Mouse (Mus musculus): ENCODE data around the gene Mboat1. TPM values are rescaled to one million over a fixed set of nuclear protein-coding genes. Genes with fewer than 3 reads are reported as not detected.
A peak's percentile ranks its signal among the peaks of the same experiment; 100 is the strongest.

Mboat1 gene
- polyA plus RNA-seq, 1 experiment from 2014 or later = 6.8 TPM

DNA sequence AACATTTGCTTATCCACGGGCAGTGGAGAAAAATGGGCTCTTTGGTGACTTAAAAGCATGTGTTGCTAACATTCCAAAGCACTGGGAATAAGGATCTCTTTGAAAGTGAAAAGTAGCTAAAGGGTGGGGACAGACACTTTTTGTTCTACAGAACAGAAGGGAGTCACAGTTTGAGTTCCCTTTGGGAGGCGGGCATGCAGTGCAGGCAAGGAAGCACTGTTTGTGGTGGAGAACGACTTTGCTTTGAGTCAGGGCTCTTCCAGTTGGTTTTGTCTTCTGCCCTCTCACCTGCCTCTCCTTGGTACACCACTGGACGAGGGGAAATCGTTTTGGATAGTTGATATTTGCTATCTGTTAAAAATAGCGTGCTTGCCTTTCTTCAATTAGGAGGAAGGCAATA lies 49.7 kb downstream of the Mboat1 start:
- Histone ChIP-seq H3K4me1 (replicated peaks) (peaks cover 19% of the 10 kb centered on the region), H3K4me3 (replicated peaks) (no peak overlapping the region), H3K36me3 (no peaks in the 10 kb centered on the region), H3K9me3 (no peaks in the 10 kb centered on the region), H3K27me3 (no peaks in the 10 kb centered on the region), H3K4me2 (no peak overlapping the region), H3K9ac (replicated peaks) (no peak overlapping the region), H3K27ac (peak overlapping the region; percentile 50)
- no peak for ATAC-seq (ENCODE audit: insufficient number of reproducible peaks, insufficient read depth, low FRiP score, low TSS enrichment, low read depth)
- 46% methylated on average over 6 of the region's 6 CpGs for WGBS

DNA sequence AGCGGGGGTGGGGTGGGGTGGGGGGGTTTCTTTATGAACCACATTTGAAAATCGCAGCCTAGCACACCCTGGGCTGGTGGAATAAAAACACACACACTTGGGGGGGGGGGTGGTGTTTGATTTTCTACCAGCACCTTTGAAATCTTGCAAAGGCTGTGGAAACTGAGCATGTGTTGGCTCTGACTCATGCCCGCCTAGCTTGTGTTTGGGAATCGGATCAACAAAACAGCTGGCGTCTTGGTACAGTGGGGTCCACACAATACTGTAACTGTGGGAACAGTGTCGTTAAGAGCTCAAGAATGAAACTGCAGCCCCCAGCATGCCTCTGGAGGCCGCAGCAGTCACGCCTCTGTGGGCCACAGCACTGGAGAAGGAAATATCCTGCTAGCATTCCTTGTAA lies 50.2 kb downstream of the Mboat1 start:
- Histone ChIP-seq H3K4me2 (no peak overlapping the region), H3K9me3 (no peaks in the 10 kb centered on the region), H3K4me1 (replicated peaks) (peaks cover 19% of the 10 kb centered on the region), H3K27me3 (no peaks in the 10 kb centered on the region), H3K9ac (replicated peaks) (no peak overlapping the region), H3K27ac (peak overlapping the region; percentile 50), H3K36me3 (no peaks in the 10 kb centered on the region), H3K4me3 (replicated peaks) (no peak overlapping the region)
- WGBS = 47% methylated on average over 8 of the region's 8 CpGs
- peak; percentile 76; the same call in 1 of the 2 replicates for ATAC-seq (ENCODE audit: insufficient number of reproducible peaks, insufficient read depth, low FRiP score, low TSS enrichment, low read depth)

DNA sequence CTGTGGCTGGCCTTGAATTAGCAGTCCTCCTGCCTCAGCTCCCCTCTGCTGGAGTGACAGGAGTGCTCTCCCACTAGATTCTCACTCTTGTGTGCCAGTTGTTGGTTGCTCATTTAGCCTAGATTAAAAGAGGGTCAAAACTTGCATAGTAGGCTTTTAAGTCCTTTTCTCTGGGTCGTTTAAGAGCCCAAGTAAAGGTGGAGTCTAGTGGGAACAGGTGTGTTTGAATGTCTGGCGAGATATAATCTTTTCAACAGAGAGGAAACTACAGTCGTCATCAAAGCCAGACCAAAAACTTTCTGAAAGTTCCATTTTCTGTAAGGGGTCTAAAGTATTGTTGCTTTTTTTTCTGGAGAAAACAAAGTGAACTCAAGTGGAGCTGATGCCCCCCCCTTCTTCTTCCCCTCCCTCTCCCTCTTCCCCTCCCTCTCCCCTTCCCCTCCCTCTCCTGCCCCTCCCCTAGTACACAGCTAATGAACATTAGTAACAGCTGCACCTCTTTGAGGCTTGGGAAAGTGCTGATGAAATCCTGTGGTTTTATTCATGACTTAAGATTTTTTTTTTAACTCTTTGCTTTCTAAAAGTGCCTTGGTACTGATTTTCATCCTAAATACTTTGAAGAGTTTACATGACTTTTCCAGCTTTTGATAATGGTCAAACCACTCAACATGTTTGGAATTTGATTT lies 55.9 kb downstream of the Mboat1 start:
- H3K4me3 ChIP-seq (replicated peaks) = no peak overlapping the region
- no peaks in the 10 kb centered on the region for H3K36me3 ChIP-seq
- no peak overlapping the region for H3K27ac ChIP-seq
- no peaks in the 10 kb centered on the region for H3K9me3 ChIP-seq
- peaks cover 4% of the 10 kb centered on the region for H3K4me1 ChIP-seq (replicated peaks)
- H3K4me2 ChIP-seq = no peak overlapping the region
- no peak overlapping the region for H3K9ac ChIP-seq (replicated peaks)
- 27% methylated on average over 3 of the region's 3 CpGs for WGBS
- no peak for ATAC-seq (ENCODE audit: insufficient number of reproducible peaks, insufficient read depth, low FRiP score, low TSS enrichment, low read depth)
- no peaks in the 10 kb centered on the region for H3K27me3 ChIP-seq

DNA sequence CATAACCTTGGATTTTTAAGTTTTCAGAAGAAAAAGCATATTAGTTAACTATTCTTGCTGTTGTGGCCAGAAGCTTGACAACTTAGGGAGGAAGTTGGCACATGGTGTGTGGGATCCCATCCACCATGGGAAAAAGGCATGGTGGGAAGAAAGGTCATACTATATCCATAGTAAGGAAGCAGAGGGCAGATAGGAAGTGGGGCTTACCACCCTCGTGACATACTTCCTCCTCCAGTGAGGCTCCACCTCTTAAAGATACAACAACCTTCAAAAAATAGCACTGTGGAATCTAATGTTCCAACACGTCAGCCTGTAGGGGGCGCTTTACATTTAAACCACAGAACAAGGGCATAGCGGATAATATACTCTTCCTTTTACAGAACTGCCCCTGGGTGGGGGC lies 57.1 kb downstream of the Mboat1 start:
- 69% methylated on average over 4 of the region's 4 CpGs for WGBS
- H3K27ac ChIP-seq = no peak overlapping the region
- ATAC-seq (ENCODE audit: insufficient number of reproducible peaks, insufficient read depth, low FRiP score, low TSS enrichment, low read depth) = no peak

DNA sequence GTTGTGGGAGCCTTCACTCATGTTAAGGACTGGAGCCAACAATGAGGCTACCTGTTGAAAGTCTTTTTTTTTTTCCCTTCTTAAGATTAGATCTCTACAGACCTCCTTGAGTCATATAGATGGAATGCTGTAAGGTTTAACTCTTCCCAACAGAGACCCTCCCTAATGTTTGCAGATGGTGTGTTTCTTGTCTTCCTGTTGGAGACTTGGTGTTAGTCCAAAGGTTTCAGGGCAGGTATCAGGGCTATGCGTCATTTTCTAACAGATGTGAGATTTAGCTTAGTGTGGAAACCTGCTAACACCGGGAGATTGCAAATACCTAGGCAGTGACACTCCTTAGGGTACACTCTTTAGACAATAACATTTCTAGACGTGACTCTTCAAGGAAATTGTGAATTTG lies 58.5 kb downstream of the Mboat1 start:
- Histone ChIP-seq H3K36me3 (no peaks in the 10 kb centered on the region), H3K27me3 (no peaks in the 10 kb centered on the region), H3K4me3 (replicated peaks) (no peak overlapping the region), H3K9ac (replicated peaks) (no peak overlapping the region), H3K4me1 (replicated peaks) (peaks cover 4% of the 10 kb centered on the region), H3K9me3 (no peaks in the 10 kb centered on the region), H3K27ac (no peak overlapping the region), H3K4me2 (no peak overlapping the region)
- ATAC-seq (ENCODE audit: insufficient number of reproducible peaks, insufficient read depth, low FRiP score, low TSS enrichment, low read depth) = no peak
- 62% methylated on average over 3 of the region's 3 CpGs for WGBS

More for the DNA sequence above, 57.1 kb downstream of the Mboat1 start:
- H3K27me3 ChIP-seq = no peaks in the 10 kb centered on the region
- no peak overlapping the region for H3K9ac ChIP-seq (replicated peaks)
- no peaks in the 10 kb centered on the region for H3K9me3 ChIP-seq
- H3K4me2 ChIP-seq = no peak overlapping the region
- H3K36me3 ChIP-seq = no peaks in the 10 kb centered on the region
- H3K4me3 ChIP-seq (replicated peaks) = no peak overlapping the region
- H3K4me1 ChIP-seq (replicated peaks) = peaks cover 4% of the 10 kb centered on the region

DNA sequence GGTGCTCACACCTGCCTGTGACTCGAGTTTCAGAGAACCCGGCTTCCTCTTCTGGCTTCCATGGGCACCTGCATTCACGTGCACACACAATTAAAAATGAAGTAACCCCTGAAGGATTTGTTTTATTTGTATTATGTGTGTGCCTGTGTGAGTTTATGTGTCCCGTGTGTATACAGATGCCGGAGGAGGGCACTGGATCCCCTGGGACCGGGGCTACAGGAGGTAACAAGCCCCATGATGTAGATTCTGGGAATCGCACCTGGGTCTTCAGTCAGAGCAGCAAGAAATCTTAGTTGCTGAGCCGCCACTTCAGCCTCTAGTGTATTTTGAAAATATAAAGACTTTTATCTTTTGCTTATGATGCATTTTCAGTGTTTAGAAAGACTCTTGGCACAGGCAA lies 60.4 kb downstream of the Mboat1 start:
- no peak overlapping the region for H3K9ac ChIP-seq (replicated peaks)
- WGBS = 77% methylated on average over 8 of the region's 8 CpGs
- peaks cover 4% of the 10 kb centered on the region for H3K4me1 ChIP-seq (replicated peaks)
- ATAC-seq (ENCODE audit: insufficient number of reproducible peaks, insufficient read depth, low FRiP score, low TSS enrichment, low read depth) = no peak
- H3K27ac ChIP-seq = no peak overlapping the region
- H3K4me3 ChIP-seq (replicated peaks) = no peak overlapping the region
- H3K36me3 ChIP-seq = no peaks in the 10 kb centered on the region
- H3K9me3 ChIP-seq = no peaks in the 10 kb centered on the region
- H3K4me2 ChIP-seq = no peak overlapping the region
- H3K27me3 ChIP-seq = no peaks in the 10 kb centered on the region

DNA sequence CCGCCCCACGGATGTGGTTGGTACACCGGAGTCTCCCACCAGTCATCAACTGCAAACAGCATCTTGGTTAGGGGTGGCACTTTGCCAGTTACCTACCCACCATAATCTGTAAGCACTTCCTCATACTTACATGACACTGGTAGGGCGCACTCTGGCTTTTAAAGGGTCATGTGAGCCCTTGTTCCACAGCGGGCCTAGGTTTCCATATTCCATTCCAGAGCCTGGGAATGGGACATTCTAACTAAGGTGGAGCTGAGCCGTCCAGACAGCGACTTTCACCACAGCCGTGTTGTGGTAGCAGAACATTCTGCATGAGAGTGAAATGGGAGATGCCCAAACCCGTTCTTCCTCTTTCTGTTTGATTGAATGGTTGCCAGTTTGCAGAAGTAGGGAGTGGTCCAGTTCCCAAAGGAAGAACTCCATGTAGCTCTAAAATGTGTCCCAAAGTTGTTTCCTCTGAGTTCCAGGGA lies 61.8 kb downstream of the Mboat1 start:
- Histone ChIP-seq H3K9ac (replicated peaks) (no peak overlapping the region), H3K9me3 (no peaks in the 10 kb centered on the region), H3K27me3 (no peaks in the 10 kb centered on the region), H3K27ac (no peak overlapping the region), H3K4me3 (replicated peaks) (no peak overlapping the region), H3K4me1 (replicated peaks) (peaks cover 4% of the 10 kb centered on the region), H3K4me2 (no peak overlapping the region), H3K36me3 (no peaks in the 10 kb centered on the region)
- 85% methylated on average over 9 of the region's 9 CpGs for WGBS
- ATAC-seq (ENCODE audit: insufficient number of reproducible peaks, insufficient read depth, low FRiP score, low TSS enrichment, low read depth) = no peak

DNA sequence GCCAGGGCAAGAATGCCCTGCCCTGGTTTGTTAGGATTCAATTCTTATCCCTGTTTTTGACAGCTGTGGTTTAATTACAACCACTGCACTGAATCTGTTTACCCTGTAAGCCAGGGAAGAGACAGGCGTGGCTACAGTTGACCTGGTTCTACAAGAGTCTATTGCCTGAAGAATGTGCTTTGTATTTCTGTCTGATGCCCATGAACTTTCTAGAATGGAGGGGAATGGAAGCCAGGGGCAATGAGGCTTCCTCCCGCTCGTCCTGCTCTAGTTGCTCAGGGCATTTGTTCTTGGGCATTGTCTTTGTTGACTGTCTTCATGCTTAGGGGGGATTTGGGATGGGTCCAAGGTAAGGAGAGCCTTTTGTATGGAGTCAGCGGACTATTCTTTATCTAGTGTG lies 63.5 kb downstream of the Mboat1 start:
- WGBS = 84% methylated on average over 4 of the region's 4 CpGs
- no peak overlapping the region for H3K9ac ChIP-seq (replicated peaks)
- no peak overlapping the region for H3K27ac ChIP-seq
- H3K27me3 ChIP-seq = no peaks in the 10 kb centered on the region
- no peaks in the 10 kb centered on the region for H3K36me3 ChIP-seq
- no peak for ATAC-seq (ENCODE audit: insufficient number of reproducible peaks, insufficient read depth, low FRiP score, low TSS enrichment, low read depth)
- H3K4me3 ChIP-seq (replicated peaks) = no peak overlapping the region
- H3K4me1 ChIP-seq (replicated peaks) = peaks cover 3% of the 10 kb centered on the region
- H3K9me3 ChIP-seq = no peaks in the 10 kb centered on the region
- H3K4me2 ChIP-seq = no peak overlapping the region

DNA sequence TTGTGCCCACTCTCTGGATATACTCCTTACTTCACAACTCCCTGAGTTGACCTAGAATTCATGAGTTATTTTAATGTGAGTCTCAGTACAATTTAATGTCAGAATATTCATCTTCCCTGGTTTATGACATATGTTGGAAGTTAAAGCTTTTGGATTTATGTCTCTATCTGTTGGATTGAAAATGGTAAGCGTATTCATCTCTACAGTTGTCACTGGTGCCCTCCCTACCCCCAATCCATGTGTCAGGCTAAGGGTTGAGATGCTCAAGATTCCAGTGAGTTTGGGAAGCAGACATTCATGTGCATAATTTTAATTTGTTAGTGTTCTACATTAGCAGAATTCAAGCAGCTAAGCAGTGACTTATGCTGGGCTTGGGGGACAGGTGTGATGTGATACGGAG lies 64.4 kb downstream of the Mboat1 start:
- WGBS = 96% methylated on average over 2 of the region's 2 CpGs
- no peak overlapping the region for H3K4me3 ChIP-seq (replicated peaks)

DNA sequence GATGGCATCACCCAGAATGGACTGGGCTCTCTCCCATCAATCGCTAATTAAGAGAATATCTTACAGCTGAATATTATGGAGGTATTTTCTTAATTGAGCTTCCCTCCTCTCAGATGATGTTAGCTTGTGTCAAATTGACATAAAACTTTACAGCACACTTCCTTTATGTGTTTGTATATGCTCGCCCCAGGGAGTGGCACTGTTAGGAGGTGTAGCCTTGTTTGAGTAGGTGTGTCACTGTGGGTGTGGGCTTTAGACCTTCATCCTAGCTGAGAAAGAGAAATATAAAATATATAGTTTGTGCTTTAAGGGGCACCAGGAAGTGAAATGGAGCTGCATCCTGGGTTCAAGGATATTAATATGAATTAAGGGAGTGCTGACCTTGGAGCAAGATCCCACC lies 66.7 kb downstream of the Mboat1 start:
- H3K27me3 ChIP-seq = no peaks in the 10 kb centered on the region
- H3K36me3 ChIP-seq = no peaks in the 10 kb centered on the region
- no peak overlapping the region for H3K9ac ChIP-seq (replicated peaks)
- no peak for ATAC-seq (ENCODE audit: insufficient number of reproducible peaks, insufficient read depth, low FRiP score, low TSS enrichment, low read depth)
- no peaks in the 10 kb centered on the region for H3K9me3 ChIP-seq
- H3K27ac ChIP-seq = no peak overlapping the region
- 78% methylated on average over 2 of the region's 2 CpGs for WGBS
- H3K4me3 ChIP-seq (replicated peaks) = no peak overlapping the region
- H3K4me2 ChIP-seq = no peak overlapping the region
- H3K4me1 ChIP-seq (replicated peaks) = no peaks in the 10 kb centered on the region

More for the DNA sequence above, 64.4 kb downstream of the Mboat1 start:
- Histone ChIP-seq H3K9me3 (no peaks in the 10 kb centered on the region), H3K9ac (replicated peaks) (no peak overlapping the region), H3K4me2 (no peak overlapping the region), H3K4me1 (replicated peaks) (no peaks in the 10 kb centered on the region), H3K36me3 (no peaks in the 10 kb centered on the region), H3K27ac (no peak overlapping the region), H3K27me3 (no peaks in the 10 kb centered on the region)
- ATAC-seq (ENCODE audit: insufficient number of reproducible peaks, insufficient read depth, low FRiP score, low TSS enrichment, low read depth) = no peak

DNA sequence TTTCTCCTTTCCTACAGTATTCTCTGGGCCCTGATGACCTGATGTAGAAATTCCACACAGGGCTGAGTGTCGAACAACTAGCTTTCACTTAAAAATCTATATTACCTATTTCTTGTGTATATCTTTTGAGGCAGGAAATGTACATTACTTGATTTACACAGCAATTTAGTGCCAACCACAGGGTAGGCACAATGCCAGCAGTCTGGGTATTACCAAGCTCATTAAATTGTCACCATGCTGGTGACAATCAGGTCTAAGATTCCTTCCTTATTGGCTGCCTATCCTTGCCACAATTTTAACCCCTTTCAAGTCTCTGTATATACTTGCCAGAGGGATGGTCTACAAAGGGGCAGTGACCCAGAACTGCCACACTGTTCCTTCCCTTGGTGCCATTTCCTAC lies 71.9 kb downstream of the Mboat1 start:
- no peak overlapping the region for H3K4me2 ChIP-seq
- no peaks in the 10 kb centered on the region for H3K9me3 ChIP-seq
- H3K36me3 ChIP-seq = no peaks in the 10 kb centered on the region
- no peak overlapping the region for H3K27ac ChIP-seq
- ATAC-seq (ENCODE audit: insufficient number of reproducible peaks, insufficient read depth, low FRiP score, low TSS enrichment, low read depth) = no peak
- 78% methylated on average over 1 of the region's 1 CpGs for WGBS
- no peaks in the 10 kb centered on the region for H3K27me3 ChIP-seq
- no peak overlapping the region for H3K4me3 ChIP-seq (replicated peaks)
- H3K9ac ChIP-seq (replicated peaks) = no peak overlapping the region
- H3K4me1 ChIP-seq (replicated peaks) = no peaks in the 10 kb centered on the region; the same call in 1 of the 2 replicates

DNA sequence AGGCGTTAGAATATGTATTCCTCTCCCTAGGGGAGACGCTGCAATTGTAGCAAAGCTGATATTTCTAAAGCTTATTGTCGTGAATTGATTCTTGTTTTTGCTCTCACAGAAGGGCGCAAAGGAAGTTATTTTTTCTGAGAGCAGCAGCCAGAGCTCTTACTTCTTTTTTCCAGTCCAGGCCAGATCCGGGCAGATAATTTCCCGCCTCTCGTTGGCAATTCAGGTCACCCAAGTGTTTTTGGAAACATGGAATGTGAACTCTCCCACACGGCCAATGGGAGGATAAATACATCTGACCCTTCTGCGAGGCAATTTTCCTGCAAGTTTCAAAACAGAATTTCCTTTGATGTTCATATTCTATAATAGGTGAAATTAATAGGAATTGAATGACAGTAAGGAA lies 77.0 kb downstream of the Mboat1 start:
- Histone ChIP-seq H3K4me1 (replicated peaks) (no peaks in the 10 kb centered on the region; the same call in 1 of the 2 replicates), H3K27me3 (no peaks in the 10 kb centered on the region), H3K4me3 (replicated peaks) (no peak overlapping the region), H3K9ac (replicated peaks) (no peak overlapping the region), H3K9me3 (no peaks in the 10 kb centered on the region), H3K4me2 (no peak overlapping the region), H3K27ac (no peak overlapping the region), H3K36me3 (no peaks in the 10 kb centered on the region)
- 87% methylated on average over 9 of the region's 9 CpGs for WGBS
- no peak for ATAC-seq (ENCODE audit: insufficient number of reproducible peaks, insufficient read depth, low FRiP score, low TSS enrichment, low read depth)
